Mouse (Mus musculus) neural tube, embryonic 15.5 days (tissue): ENCODE measurements at regions not wholly inside any gene's neighbourhood (a gene's known extent, or its start where the extent isn't known, plus 50 kb on each side); places are given as distances from the start of the nearest gene placed in this dataset.
A peak's percentile ranks its signal among the peaks of the same experiment; 100 is the strongest.
"Not testable (repeated sequence)": the region's sequence is repeated elsewhere in the genome, so short reads cannot be mapped to it uniquely, and the experiment has no call there.

Source experiments
- ATAC-seq: fragments of 200-750 bp; cut with Nextera tagmentation; 2 replicates; pipeline ENCODE4 v1.8.0; 2017; ENCODE audit warnings: mild to moderate bottlenecking, moderate TSS enrichment, moderate library complexity; ENCODE audit not compliant: low FRiP score
- H3K27ac ChIP-seq: fragments of 300-500 bp; sonication (generic); replicated peaks from 2 replicates; pipeline ENCODE4 v1.5.1; 2015; ENCODE audit warnings: mild to moderate bottlenecking, inconsistent platforms
- H3K27me3 ChIP-seq: fragments of 300-500 bp; sonication (generic); replicated peaks from 2 replicates; pipeline ENCODE4 v1.6.1; 2015; ENCODE audit warnings: inconsistent platforms
- H3K36me3 ChIP-seq: fragments of 300-500 bp; sonication (generic); 2 replicates; pipeline ENCODE4 v1.6.1; 2015; ENCODE audit warnings: inconsistent platforms
- H3K4me1 ChIP-seq: fragments of 300-500 bp; sonication (generic); 2 replicates; pipeline ENCODE4 v1.6.1; 2015; ENCODE audit warnings: inconsistent platforms
- H3K4me2 ChIP-seq: fragments of 300-500 bp; sonication (generic); 2 replicates; pipeline ENCODE4 v1.6.1; 2015; ENCODE audit warnings: inconsistent platforms, mild to moderate bottlenecking, moderate library complexity
- H3K4me3 ChIP-seq: fragments of 300-500 bp; sonication (generic); replicated peaks from 2 replicates; pipeline ENCODE4 v1.5.1; 2015; ENCODE audit warnings: mild to moderate bottlenecking, inconsistent platforms
- H3K9ac ChIP-seq: fragments of 300-500 bp; sonication (generic); replicated peaks from 2 replicates; pipeline ENCODE4 v1.6.1; 2015; ENCODE audit warnings: mild to moderate bottlenecking, inconsistent platforms
- H3K9me3 ChIP-seq: fragments of 300-500 bp; sonication (generic); replicated peaks from 2 replicates; pipeline ENCODE4 v1.6.1; 2016; ENCODE audit warnings: inconsistent platforms
- WGBS: fragments of 180-500 bp; shearing (Covaris S2); methylation state at CpG from one replicate; pipeline ENCODE4 v1.1.7; 2015; ENCODE audit warnings: mixed read lengths; 5-methylcytosine and 5-hydroxymethylcytosine counted together

DNA sequence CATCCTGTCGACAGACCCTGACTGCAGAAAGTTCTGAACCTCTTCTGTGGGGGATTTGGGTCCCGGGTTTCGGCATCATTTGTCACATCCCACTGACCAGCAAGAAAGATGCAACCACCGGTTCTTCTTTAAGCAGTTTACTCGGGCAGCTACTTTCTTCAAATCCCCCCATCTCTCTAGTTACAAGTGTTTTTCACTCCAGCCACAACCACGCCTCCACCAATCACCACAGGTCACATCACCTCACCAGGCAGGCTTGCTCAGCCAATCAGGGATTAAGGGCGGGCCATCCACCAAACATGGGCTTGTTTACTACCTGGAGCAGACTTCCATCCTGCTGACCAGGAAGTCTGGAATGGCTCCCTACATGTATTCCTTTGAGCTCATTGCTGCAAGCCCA lies 119.6 kb downstream of the Tnfsf18 start:
- not testable (repeated sequence) for H3K4me1 ChIP-seq, H3K27ac ChIP-seq, H3K36me3 ChIP-seq, H3K4me2 ChIP-seq, H3K9ac ChIP-seq, ATAC-seq, H3K9me3 ChIP-seq, H3K4me3 ChIP-seq, H3K27me3 ChIP-seq
- 90% methylated on average over 7 of the region's 7 CpGs for WGBS

DNA sequence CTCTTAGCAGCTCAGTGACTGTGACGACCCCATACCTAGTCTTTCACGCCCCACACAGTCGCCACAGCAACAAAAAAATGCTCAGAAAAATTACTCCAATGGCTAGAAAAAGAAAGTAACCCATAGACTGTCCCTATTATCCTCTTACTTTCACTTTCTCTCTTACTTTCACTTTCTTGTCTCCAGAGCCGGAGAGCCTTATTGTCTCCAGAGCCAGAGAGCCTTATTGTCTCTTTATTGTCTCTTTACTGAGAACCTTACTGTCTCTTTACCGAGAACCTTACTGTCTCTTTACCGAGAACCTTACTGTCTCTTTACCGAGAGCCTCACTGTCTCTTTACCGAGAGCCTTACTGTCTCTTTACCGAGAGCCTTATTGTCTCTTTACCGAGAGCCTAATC lies 119.2 kb downstream of the Tnfsf18 start:
- not testable (repeated sequence) for ATAC-seq, H3K9me3 ChIP-seq, H3K36me3 ChIP-seq, H3K4me1 ChIP-seq, H3K4me3 ChIP-seq, H3K9ac ChIP-seq, H3K27me3 ChIP-seq, H3K4me2 ChIP-seq, H3K27ac ChIP-seq
- WGBS: 94% methylated on average over 10 of the region's 10 CpGs

DNA sequence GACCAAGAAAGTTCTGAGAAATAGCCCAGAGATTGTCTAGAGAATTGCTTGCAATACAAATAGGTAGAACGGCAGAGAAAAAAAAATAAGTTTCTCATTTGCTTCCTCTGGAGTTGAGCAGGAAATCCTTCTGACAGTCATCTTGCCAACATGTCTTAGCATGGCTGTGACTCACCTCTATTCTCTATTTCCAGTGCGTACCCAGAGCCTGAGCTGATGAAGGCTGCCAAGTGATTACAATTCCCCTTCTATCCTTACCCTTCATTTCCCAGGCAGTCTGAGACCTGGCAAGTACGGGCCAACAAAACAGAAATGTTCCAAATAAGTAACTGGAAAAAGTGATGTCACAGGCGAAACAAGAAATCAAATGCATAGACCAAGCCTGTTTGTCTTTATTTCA lies 113.0 kb downstream of the Tnfsf18 start:
- H3K9ac ChIP-seq: no peak overlapping the region
- H3K36me3 ChIP-seq: no peaks in the 10 kb centered on the region
- no peak for ATAC-seq
- no peaks in the 10 kb centered on the region for H3K9me3 ChIP-seq
- no peaks in the 10 kb centered on the region for H3K4me1 ChIP-seq
- no peak overlapping the region for H3K27ac ChIP-seq
- WGBS: 90% methylated on average over 4 of the region's 4 CpGs
- no peaks in the 10 kb centered on the region for H3K27me3 ChIP-seq
- H3K4me3 ChIP-seq: no peak overlapping the region
- H3K4me2 ChIP-seq: no peak overlapping the region

DNA sequence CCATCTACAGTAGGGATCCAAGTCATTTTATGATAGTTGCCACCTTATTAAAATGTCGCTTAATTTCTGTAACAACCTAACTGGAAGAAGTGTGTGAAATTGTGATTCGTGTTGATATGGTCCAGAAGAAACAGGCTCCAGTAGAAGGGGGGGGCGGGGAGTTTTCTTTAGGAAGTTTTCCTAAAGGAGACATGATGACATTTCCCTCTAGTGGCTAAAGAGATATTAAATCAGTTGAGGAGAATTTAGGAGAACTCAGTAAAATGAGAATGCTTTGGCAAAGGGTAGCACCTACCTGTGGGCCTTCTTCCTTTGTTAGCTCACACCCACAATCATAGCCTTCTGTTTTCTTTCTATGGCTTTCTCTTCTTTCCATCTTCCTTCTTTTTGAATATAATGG lies 107.7 kb downstream of the Tnfsf18 start:
- no peak overlapping the region for H3K4me3 ChIP-seq
- H3K27ac ChIP-seq: no peak overlapping the region
- H3K4me2 ChIP-seq: no peak overlapping the region
- ATAC-seq: no peak
- H3K9me3 ChIP-seq: no peaks in the 10 kb centered on the region
- no peaks in the 10 kb centered on the region for H3K36me3 ChIP-seq
- 85% methylated on average over 3 of the region's 3 CpGs for WGBS
- no peaks in the 10 kb centered on the region for H3K27me3 ChIP-seq
- no peak overlapping the region for H3K9ac ChIP-seq
- H3K4me1 ChIP-seq: no peaks in the 10 kb centered on the region

DNA sequence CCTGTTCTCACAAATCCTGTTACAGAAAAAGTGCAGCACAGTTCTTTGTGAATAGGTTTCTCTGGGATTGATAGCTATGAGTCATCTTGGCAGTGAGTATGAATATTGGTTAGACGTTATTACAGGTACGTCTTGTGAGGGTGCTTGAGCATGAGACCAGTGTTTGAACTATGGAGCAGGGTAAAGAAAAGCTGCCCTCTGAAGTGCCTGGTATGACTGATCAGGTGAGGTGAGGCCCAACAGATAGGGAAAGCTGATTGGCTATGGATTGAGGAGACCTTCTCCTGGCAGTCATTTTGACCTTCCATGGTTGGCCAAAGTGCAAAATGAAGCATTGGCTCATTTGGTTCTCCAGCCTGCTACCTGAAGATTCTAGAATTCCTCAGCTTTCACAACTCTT lies 106.7 kb downstream of the Tnfsf18 start:
- no peaks in the 10 kb centered on the region for H3K27me3 ChIP-seq
- H3K4me3 ChIP-seq: no peak overlapping the region
- H3K4me2 ChIP-seq: no peak overlapping the region
- no peak for ATAC-seq
- no peaks in the 10 kb centered on the region for H3K4me1 ChIP-seq
- H3K27ac ChIP-seq: no peak overlapping the region
- H3K9me3 ChIP-seq: no peaks in the 10 kb centered on the region
- 94% methylated on average over 2 of the region's 2 CpGs for WGBS
- H3K9ac ChIP-seq: no peak overlapping the region
- H3K36me3 ChIP-seq: no peaks in the 10 kb centered on the region

DNA sequence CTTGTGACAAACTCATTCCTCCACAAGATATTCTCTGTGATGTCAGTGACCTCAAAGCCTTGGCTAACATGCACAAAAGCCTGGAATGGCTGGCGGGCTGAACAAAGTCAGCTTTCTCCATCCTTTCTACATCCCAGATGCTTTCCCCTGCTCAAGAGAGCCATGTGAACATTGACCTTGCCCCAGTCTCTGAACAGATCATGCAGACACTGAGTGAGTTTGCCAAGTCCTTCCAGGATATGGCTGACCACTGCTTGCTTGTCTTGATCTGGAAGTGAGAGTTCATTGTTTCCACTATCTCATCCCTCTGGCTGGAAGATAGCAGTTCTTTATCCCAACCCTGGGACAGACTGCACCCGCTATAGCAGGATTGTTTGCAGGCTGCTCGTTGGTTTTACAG lies 103.7 kb downstream of the Tnfsf18 start:
- Histone ChIP-seq H3K4me1 (no peaks in the 10 kb centered on the region), H3K4me2 (no peak overlapping the region), H3K27me3 (no peaks in the 10 kb centered on the region), H3K36me3 (no peaks in the 10 kb centered on the region), H3K4me3 (no peak overlapping the region), H3K9me3 (no peaks in the 10 kb centered on the region), H3K27ac (no peak overlapping the region), H3K9ac (no peak overlapping the region)
- 83% methylated on average over 3 of the region's 3 CpGs for WGBS
- no peak for ATAC-seq

DNA sequence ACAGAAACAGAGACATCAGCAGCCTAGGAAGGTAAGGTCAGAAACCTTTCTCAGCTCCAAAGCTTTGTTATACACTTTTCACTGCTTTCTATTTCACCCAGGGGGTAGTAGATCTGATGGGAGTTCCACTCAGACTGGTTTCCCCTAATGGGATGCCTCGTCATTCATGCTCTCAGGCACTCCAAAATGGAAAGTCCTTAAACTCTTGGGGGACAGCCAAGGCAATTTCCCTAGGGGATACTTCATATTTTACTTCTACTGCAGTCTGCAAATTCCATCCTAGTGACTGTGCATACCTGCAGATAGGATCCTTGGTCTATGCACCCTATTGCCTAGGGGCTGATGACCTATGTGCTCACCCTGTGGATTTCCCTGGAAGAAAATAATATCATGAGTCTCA lies 82.1 kb downstream of the Tnfsf18 start:
- WGBS: 52% methylated on average over 1 of the region's 1 CpGs
- Histone ChIP-seq H3K4me2 (no peak overlapping the region), H3K36me3 (no peaks in the 10 kb centered on the region), H3K27ac (no peak overlapping the region), H3K4me1 (peaks cover 11% of the 10 kb centered on the region), H3K9ac (no peak overlapping the region), H3K27me3 (no peaks in the 10 kb centered on the region), H3K9me3 (no peaks in the 10 kb centered on the region), H3K4me3 (no peak overlapping the region)
- 0 out of 2 replicates have a peak, but pooled peaks have one; percentile 29 for ATAC-seq

DNA sequence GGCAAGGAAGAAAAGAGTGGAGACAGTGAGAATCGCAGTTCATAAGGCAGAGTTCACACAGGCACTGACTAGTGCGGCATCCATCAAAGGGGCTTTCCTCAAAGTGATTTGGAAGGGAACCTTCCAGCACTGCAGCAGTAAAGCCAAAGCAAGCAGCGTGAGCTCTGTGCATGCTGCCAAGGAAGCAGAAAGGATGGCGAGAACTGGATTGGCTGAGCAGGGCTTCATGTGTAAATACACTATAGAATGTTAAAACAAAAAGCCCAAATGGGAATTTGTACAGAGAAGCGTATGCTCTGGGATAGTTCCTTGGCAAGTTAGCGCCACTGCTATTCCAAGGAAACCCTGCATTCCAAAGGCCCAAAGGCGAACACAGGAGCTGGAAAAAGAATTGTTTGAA lies 81.5 kb downstream of the Tnfsf18 start:
- ATAC-seq: peak; percentile 84
- Histone ChIP-seq H3K4me2 (peak overlapping the region; percentile 2; the same call in 1 of the 2 replicates), H3K9ac (no peak overlapping the region), H3K27me3 (no peaks in the 10 kb centered on the region), H3K4me1 (peaks cover 11% of the 10 kb centered on the region), H3K9me3 (no peaks in the 10 kb centered on the region), H3K27ac (no peak overlapping the region), H3K4me3 (no peak overlapping the region), H3K36me3 (no peaks in the 10 kb centered on the region)
- WGBS: 40% methylated on average over 7 of the region's 7 CpGs

DNA sequence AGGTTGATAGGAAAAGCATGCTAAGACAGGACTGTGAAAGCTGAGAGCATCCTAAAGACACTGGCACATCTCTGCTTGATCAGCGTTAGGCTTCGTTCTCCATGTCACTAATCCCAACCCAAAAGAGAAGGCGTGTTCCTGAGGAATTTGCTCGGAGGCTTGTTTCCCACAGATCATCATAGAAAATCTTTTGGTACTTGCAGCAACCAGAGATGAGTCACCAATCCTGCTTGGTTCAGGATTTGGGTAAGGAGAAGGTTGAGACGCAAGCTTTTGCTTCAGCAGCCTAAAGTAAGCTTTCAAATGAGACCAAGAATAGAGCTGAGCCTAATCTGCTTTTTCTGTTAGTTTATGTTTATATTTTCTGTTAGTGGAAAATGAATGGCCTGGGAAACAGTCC lies 80.7 kb downstream of the Tnfsf18 start:
- H3K9ac ChIP-seq: no peak overlapping the region
- peaks cover 11% of the 10 kb centered on the region for H3K4me1 ChIP-seq
- H3K4me3 ChIP-seq: no peak overlapping the region
- no peak for ATAC-seq
- no peak overlapping the region for H3K27ac ChIP-seq
- 92% methylated on average over 5 of the region's 5 CpGs for WGBS
- no peaks in the 10 kb centered on the region for H3K36me3 ChIP-seq
- H3K27me3 ChIP-seq: no peaks in the 10 kb centered on the region
- H3K4me2 ChIP-seq: no peak overlapping the region
- no peaks in the 10 kb centered on the region for H3K9me3 ChIP-seq

DNA sequence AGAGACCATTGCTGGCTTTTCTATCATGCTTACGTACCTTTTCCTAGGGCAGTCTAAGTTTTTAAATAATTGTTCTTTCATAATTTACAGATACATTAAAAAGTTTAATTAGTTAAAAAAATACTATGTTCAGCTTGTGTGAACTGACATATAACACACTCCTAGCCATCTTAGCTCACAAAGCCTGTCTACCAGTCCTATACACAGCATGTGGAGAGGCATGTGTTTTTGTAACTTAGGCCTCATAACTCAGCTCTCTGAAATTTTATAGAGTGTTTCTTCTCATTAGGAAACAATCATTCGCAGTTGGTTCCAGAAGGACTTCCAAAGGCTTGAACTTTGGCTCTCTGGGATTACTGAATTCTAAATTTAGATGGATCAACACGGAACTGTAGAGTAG lies 76.3 kb downstream of the Tnfsf18 start:
- no peak for ATAC-seq
- H3K27me3 ChIP-seq: no peaks in the 10 kb centered on the region
- H3K9me3 ChIP-seq: no peaks in the 10 kb centered on the region
- no peak overlapping the region for H3K4me3 ChIP-seq
- no peaks in the 10 kb centered on the region for H3K36me3 ChIP-seq
- H3K4me1 ChIP-seq: no peaks in the 10 kb centered on the region
- H3K4me2 ChIP-seq: no peak overlapping the region
- no peak overlapping the region for H3K27ac ChIP-seq
- 91% methylated on average over 3 of the region's 3 CpGs for WGBS
- H3K9ac ChIP-seq: no peak overlapping the region

DNA sequence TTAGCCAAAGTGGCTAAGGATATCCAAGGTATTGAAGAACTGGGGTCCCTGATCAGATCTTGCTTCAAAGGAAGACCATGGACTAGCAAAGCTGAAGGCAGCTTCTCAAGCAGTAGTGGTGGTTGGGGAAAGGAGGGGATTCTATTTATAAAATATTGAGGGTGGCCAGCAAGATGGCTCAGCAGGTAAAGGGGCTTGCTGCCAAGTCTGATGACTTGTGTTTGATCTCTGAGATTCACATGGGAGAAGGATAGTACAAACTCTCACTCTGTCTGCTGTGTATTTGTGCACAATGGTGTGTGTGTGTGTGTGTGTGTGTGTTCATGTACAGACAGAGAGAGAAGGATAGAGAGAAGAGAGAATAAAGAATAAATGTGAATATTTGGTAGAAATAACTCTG lies 73.4 kb downstream of the Tnfsf18 start:
- H3K4me3 ChIP-seq: no peak overlapping the region
- no peaks in the 10 kb centered on the region for H3K9me3 ChIP-seq
- H3K36me3 ChIP-seq: no peaks in the 10 kb centered on the region
- H3K27me3 ChIP-seq: no peaks in the 10 kb centered on the region
- no peak for ATAC-seq
- no peak overlapping the region for H3K4me2 ChIP-seq
- H3K4me1 ChIP-seq: no peaks in the 10 kb centered on the region
- H3K27ac ChIP-seq: no peak overlapping the region
- H3K9ac ChIP-seq: no peak overlapping the region

DNA sequence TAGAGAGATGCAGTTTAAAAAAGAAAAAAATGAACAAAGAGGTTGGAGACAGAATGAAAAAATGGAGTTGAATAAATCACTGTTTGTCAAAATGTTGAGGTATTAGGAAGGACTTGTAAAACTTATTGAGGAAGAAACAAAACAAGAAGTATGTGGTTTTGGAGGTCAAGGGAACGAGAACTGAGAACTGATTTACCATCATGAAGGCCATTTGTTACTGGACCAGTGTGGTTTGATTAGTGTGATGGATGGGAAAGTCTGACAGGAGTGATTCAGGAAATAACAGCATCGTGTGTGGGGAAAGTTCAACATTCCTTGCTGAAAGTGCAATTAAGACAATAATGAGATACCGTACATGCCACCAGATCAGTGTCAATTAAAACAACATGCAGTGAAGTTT lies 65.9 kb downstream of the Tnfsf18 start:
- H3K4me2 ChIP-seq: no peak overlapping the region
- H3K4me1 ChIP-seq: no peaks in the 10 kb centered on the region
- no peak for ATAC-seq
- no peaks in the 10 kb centered on the region for H3K9me3 ChIP-seq
- H3K27ac ChIP-seq: no peak overlapping the region
- no peaks in the 10 kb centered on the region for H3K27me3 ChIP-seq
- 75% methylated on average over 3 of the region's 3 CpGs for WGBS
- no peaks in the 10 kb centered on the region for H3K36me3 ChIP-seq
- H3K4me3 ChIP-seq: no peak overlapping the region
- H3K9ac ChIP-seq: no peak overlapping the region
